Mouse (Mus musculus): Measurements from ENCODE around the gene Prpsap2. TPM values are rescaled to one million over a fixed set of nuclear protein-coding genes. Genes with fewer than 3 reads are reported as not detected.

The Prpsap2 gene
- total RNA-seq, 2 experiments from 2014 or later = 45.1 to 49.5 TPM

Other genes with a start within 250 kb of the Prpsap2 start
- 100 to 1,000 TPM; 173 to 181 TPM for gene Epn2, start 182.4 kb downstream of the Prpsap2 start, total RNA-seq (2021)
- 1 to 10 TPM; 3.8 to 4.5 TPM for gene Grap, start 108.8 kb downstream of the Prpsap2 start, total RNA-seq (2021)
- gene Fam83g, start 78.0 kb downstream of the Prpsap2 start, total RNA-seq (2021) = under 1 TPM in 1 of 2 experiments, not detected in 1; 0.07 TPM
- under 1 TPM; 0.36 to 0.37 TPM for gene Slc5a10, start 41.3 kb downstream of the Prpsap2 start, total RNA-seq (2021)
- gene Ulk2, start 93.0 kb upstream of the Prpsap2 start, total RNA-seq (2021) = 10 to 100 TPM; 68.5 to 71.2 TPM
- gene Akap10, start 168.2 kb upstream of the Prpsap2 start, total RNA-seq (2021) = 10 to 100 TPM; 36.1 to 37.6 TPM
- 10 to 100 TPM; 91.4 to 93.9 TPM for gene Specc1, start 194.7 kb upstream of the Prpsap2 start, total RNA-seq (2021)